ENCODE assay signal across 18 mouse cellular contexts in the genomic region with DNA sequence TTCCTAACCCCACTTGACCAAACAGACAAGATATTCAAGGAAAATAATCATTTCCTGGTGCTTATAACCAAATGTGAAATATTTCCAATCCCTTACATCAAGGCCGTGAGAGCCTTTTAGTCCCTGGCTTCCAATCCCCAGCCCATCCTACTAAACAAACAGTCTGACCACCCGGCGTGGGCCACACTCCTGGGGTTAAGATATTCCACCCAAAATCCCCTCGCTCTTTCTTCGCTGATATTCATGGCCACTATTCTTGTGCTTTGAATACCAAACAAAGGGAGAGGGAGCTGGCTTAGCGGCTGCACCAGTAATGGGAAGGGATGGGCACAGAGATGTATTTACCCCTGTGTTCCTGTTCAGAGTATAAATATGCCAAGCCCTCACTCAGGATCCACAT.
DNase-seq lines count a peak whose midpoint lies in the region; ATAC-seq and TF ChIP-seq lines count a peak whose summit lies in the region.
"Had no signal": no experiment of that assay in that cellular context is flagged by ENCODE, and none has a peak within 500 bp of the region (broad histone marks: within the 10 kb centered on the region; RNA-seq: fewer than 3 reads in every experiment).

No protein-coding gene starts in this region.

- H3K27ac ChIP-seq in hindbrain, embryonic 10.5 days, result no peak overlapping the region
- H3K27ac ChIP-seq in hindbrain, postnatal 0 days, result no peak overlapping the region
- H3K27ac ChIP-seq in midbrain, embryonic 12.5 days (replicated peaks), result 0 out of 2 replicates have a peak overlapping the region, but pooled peaks have one; percentile 8
- no peak overlapping the region for H3K27ac ChIP-seq in midbrain, embryonic 15.5 days
- H3K27ac ChIP-seq in midbrain, embryonic 13.5 days, result no peak overlapping the region
- H3K27ac ChIP-seq: embryonic facial prominence, embryonic 10.5 days; heart, embryonic 10.5 days had no signal

- peaks cover 98% of the 10 kb centered on the region for H3K27me3 ChIP-seq in hindbrain, embryonic 10.5 days (ENCODE audit: insufficient read depth, poor library complexity, severe bottlenecking)
- H3K27me3 ChIP-seq in hindbrain, postnatal 0 days (ENCODE audit: insufficient read depth, low read length), result peaks cover 4% of the 10 kb centered on the region; the same call in 1 of the 2 replicates
- H3K27me3 ChIP-seq in midbrain, embryonic 12.5 days, result peaks cover 89% of the 10 kb centered on the region
- H3K27me3 ChIP-seq in midbrain, embryonic 15.5 days (replicated peaks), result peaks cover 51% of the 10 kb centered on the region
- H3K27me3 ChIP-seq in midbrain, embryonic 13.5 days, result peaks cover 93% of the 10 kb centered on the region
- H3K27me3 ChIP-seq: Patski had no signal

- no peak overlapping the region for H3K4me3 ChIP-seq in hindbrain, embryonic 10.5 days
- H3K4me3 ChIP-seq in hindbrain, postnatal 0 days (ENCODE audit: low read length), result no peak overlapping the region
- no peak overlapping the region for H3K4me3 ChIP-seq in midbrain, embryonic 12.5 days
- no peak overlapping the region for H3K4me3 ChIP-seq in midbrain, embryonic 15.5 days
- H3K4me3 ChIP-seq in midbrain, embryonic 13.5 days (replicated peaks), result no peak overlapping the region
- H3K4me3 ChIP-seq: embryonic facial prominence, embryonic 10.5 days; heart, embryonic 10.5 days had no signal

- DNase-seq in hindbrain, embryonic 10.5 days (ENCODE audit: low spot score), result peak; percentile 45
- no peak for DNase-seq in hindbrain, postnatal 0 days (ENCODE audit: low spot score)
- DNase-seq in cerebellum, adult 9-11 months, result no peak
- DNase-seq: adrenal gland, postnatal 14 days; cerebellum, adult 18-20 months; cerebellum, postnatal 10 days; gastrocnemius, postnatal 10 days; heart, adult 18-20 months; heart, postnatal 10 days had no signal

- peaks cover 41% of the 10 kb centered on the region for H3K4me1 ChIP-seq in hindbrain, embryonic 10.5 days (replicated peaks)
- H3K4me1 ChIP-seq in hindbrain, postnatal 0 days (ENCODE audit: insufficient read depth, low read length), result peaks cover 5% of the 10 kb centered on the region; the same call in 1 of the 2 replicates
- H3K4me1 ChIP-seq in midbrain, embryonic 12.5 days, result peaks cover 13% of the 10 kb centered on the region
- peaks cover 15% of the 10 kb centered on the region for H3K4me1 ChIP-seq in midbrain, embryonic 15.5 days
- peaks cover 36% of the 10 kb centered on the region for H3K4me1 ChIP-seq in midbrain, embryonic 13.5 days (replicated peaks)
- H3K4me1 ChIP-seq: heart, embryonic 10.5 days had no signal

- H3K4me2 ChIP-seq in hindbrain, postnatal 0 days (ENCODE audit: low read depth, low read length), result no peak overlapping the region
- H3K4me2 ChIP-seq in midbrain, embryonic 12.5 days (replicated peaks), result no peak overlapping the region
- no peak overlapping the region for H3K4me2 ChIP-seq in midbrain, embryonic 15.5 days
- H3K4me2 ChIP-seq in midbrain, embryonic 13.5 days (replicated peaks), result no peak overlapping the region

- 30% methylated on average over 6 of the region's 6 CpGs for WGBS in hindbrain, embryonic 10.5 days
- 33% methylated on average over 6 of the region's 6 CpGs for WGBS in hindbrain, postnatal 0 days
- 8% methylated on average over 6 of the region's 6 CpGs for WGBS in midbrain, embryonic 12.5 days
- WGBS in midbrain, embryonic 15.5 days, result 14% methylated on average over 6 of the region's 6 CpGs
- 3% methylated on average over 6 of the region's 6 CpGs for WGBS in midbrain, embryonic 13.5 days

- TF ChIP-seq CTCF in hindbrain, postnatal 0 days (IDR thresholded peaks at IDR 0.05; ENCODE audit: low read depth), result no peak

- no peaks in the 10 kb centered on the region for H3K36me3 ChIP-seq in hindbrain, embryonic 10.5 days
- H3K36me3 ChIP-seq in hindbrain, postnatal 0 days (ENCODE audit: insufficient read depth, low read length), result no peaks in the 10 kb centered on the region
- H3K36me3 ChIP-seq in midbrain, embryonic 12.5 days, result no peaks in the 10 kb centered on the region
- H3K36me3 ChIP-seq in midbrain, embryonic 15.5 days (replicated peaks), result no peaks in the 10 kb centered on the region
- H3K36me3 ChIP-seq in midbrain, embryonic 13.5 days, result no peaks in the 10 kb centered on the region
- H3K36me3 ChIP-seq: embryonic facial prominence, embryonic 10.5 days; heart, embryonic 10.5 days had no signal

- ATAC-seq in hindbrain, postnatal 0 days, result no peak
- ATAC-seq in midbrain, embryonic 12.5 days (ENCODE audit: low FRiP score, low read depth), result peak; percentile 59
- ATAC-seq in midbrain, embryonic 15.5 days (replicated peaks), result no peak
- ATAC-seq in midbrain, embryonic 13.5 days, result 0 out of 2 replicates have a peak, but pooled peaks have one; percentile 21
- ATAC-seq: activated CD4-positive, CD25-positive, alpha-beta regulatory T cell, adult 4 months; forebrain, embryonic 14.5 days; hindbrain, embryonic 16.5 days; Patski had no signal

- no peaks in the 10 kb centered on the region for H3K9me3 ChIP-seq in hindbrain, embryonic 10.5 days
- no peaks in the 10 kb centered on the region for H3K9me3 ChIP-seq in hindbrain, postnatal 0 days (ENCODE audit: low read length)
- H3K9me3 ChIP-seq in midbrain, embryonic 12.5 days, result no peaks in the 10 kb centered on the region
- H3K9me3 ChIP-seq in midbrain, embryonic 15.5 days, result no peaks in the 10 kb centered on the region
- H3K9me3 ChIP-seq in midbrain, embryonic 13.5 days, result no peaks in the 10 kb centered on the region
- H3K9me3 ChIP-seq: embryonic facial prominence, embryonic 10.5 days; heart, embryonic 10.5 days had no signal

- H3K9ac ChIP-seq in hindbrain, postnatal 0 days (replicated peaks; ENCODE audit: low read length), result no peak overlapping the region
- no peak overlapping the region for H3K9ac ChIP-seq in midbrain, embryonic 12.5 days (replicated peaks)
- H3K9ac ChIP-seq in midbrain, embryonic 15.5 days, result no peak overlapping the region
- no peak overlapping the region for H3K9ac ChIP-seq in midbrain, embryonic 13.5 days (replicated peaks)

Comparison
In these comparisons a context has a peak if more than half of its experiments do, and no peak if none do; other contexts are left out.
1. ATAC-seq: peak in midbrain, embryonic 12.5 days (single experiment) and midbrain, embryonic 13.5 days (single experiment); none in hindbrain, postnatal 0 days (single experiment) and midbrain, embryonic 15.5 days (single experiment).